Mouse (Mus musculus) E14TG2a.4 (cell line): Measurements from ENCODE around the gene Larp4b.

Source experiments
- CTCF ChIP-seq: conservative IDR thresholded peaks from 2 replicates; pipeline ENCODE4 v1.5.1; 2014; ENCODE audit warnings: low read length
- POU5F1 ChIP-seq: IDR thresholded peaks from 2 replicates; pipeline ENCODE4 v1.6.1; 2014; ENCODE audit warnings: low read length, borderline replicate concordance

DNA sequence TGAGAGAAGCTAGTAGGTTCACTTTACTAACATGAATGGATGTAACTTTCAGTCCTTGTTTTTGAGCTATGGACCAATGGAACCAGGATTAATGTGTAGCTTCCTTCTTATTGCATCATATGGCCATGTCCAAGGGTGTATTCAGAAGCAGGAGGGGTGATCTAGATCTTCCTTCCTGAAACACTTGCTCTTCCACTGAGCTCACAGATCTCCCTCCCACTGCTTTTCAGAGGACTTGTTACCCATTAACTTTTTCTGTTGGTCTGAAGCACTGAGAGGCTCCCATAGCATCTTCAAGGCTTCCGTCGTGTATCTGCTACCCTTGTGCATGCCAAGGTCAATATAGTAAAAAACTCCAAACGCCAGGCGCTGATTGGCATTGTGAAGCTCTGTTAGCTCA, 69.2 kb downstream of the Larp4b start:
- TF ChIP-seq CTCF: no peak
- TF ChIP-seq POU5F1: no peak
